Mouse (Mus musculus): ENCODE measurements around the gene Olfr657.

The Olfr657 gene

DNA sequence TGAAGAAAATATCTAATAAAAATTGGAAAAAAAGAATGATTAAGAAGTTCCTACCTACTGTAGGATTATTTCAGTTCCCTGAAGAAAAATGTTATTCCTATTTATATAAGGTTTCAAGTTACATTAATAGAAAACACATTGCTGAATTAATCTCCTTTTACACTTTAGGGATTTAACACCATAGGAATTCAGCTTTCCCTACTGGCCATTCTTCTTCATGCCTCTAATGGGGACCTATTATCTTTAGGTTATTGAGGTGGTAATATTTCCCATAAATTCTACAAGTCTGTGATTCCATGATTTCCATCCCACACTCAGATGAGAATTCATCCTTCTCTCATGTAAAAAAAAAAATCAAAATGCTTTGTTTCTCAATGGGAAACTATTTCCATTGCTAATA, at the start of gene Olfr657:
TSS of gene Olfr657 (plus strand) at position 301 of the 400 bp plus-strand sequence.
- DNase-seq (ENCODE audit: low spot score in 2 of 2), result no peak

DNA sequence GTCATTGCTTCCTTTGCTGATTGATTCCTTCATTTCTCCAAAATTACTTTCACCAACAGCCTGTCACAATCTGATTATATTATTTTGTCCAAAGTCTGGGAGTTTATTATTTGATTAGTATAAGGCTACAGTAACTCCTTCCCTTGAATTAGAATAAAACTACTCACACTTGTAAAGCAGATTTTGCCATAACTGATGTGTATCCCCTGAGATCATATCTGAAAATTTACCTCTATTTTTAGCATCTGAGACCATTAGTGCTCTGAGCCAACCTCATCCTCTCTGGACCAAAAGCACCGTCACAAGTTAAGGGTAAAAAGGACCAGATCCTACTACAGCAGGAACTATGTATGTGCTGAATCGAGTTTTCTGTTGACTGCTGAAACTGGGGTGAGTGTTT, 47.6 kb upstream of the Olfr657 start, which contains the start of gene Olfr653:
TSS of gene Olfr653 (plus strand) at position 301 of the 400 bp plus-strand sequence.
- no peak for DNase-seq (ENCODE audit: low spot score in 2 of 2)

- DNase-seq (ENCODE audit: low spot score in 2 of 2), result no peak
Measured at GRCm38 (mm10) chr7:104580846-104581245, 43.7 kb upstream of the Olfr657 start.

GRCm38 (mm10) chr7:104581429-104581828, 43.2 kb upstream of the Olfr657 start:
- DNase-seq (ENCODE audit: low spot score in 2 of 2), result no peak

GRCm38 (mm10) chr7:104586725-104587124, 37.9 kb upstream of the Olfr657 start, which contains the start of gene Olfr654:
Gene Olfr654 (plus strand): TSS chr7:104587025.
- no peak for DNase-seq (ENCODE audit: low spot score in 2 of 2)

GRCm38 (mm10) chr7:104588274-104588673, 36.3 kb upstream of the Olfr657 start:
- DNase-seq (ENCODE audit: low spot score in 2 of 2), result no peak

- DNase-seq (ENCODE audit: low spot score in 2 of 2), result no peak
Measured at GRCm38 (mm10) chr7:104601679-104602078, 22.9 kb upstream of the Olfr657 start, which contains the start of gene Olfr655. Gene Olfr655 (minus strand): TSS chr7:104601779.

GRCm38 (mm10) chr7:104603173-104603572, 21.4 kb upstream of the Olfr657 start:
- peak; percentile 14 to 54 for DNase-seq (ENCODE audit: low spot score in 2 of 2)

GRCm38 (mm10) chr7:104604727-104605126, 19.9 kb upstream of the Olfr657 start:
- DNase-seq (ENCODE audit: low spot score in 2 of 2), result no peak

DNA sequence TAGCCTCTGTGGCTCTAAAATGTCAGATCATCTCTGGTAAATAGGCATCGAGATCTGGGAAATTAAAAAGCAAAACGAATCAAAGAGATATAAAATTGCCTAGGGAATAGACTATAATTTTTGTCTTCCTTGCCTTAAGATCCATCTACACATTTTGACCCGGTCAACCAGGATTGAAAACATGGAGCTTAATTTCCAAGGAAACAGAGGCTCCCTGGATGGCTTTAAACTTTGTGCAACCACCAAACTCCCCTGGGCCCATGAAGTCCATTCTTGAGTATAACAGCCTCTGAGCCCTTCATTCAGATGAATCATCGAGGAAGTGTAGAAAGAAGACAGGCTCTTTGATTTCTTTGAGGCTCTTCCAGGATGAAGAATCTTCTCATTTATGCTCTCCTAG, 10.9 kb upstream of the Olfr657 start, which contains the start of gene Olfr656:
TSS of gene Olfr656 (plus strand) at position 301 of the 400 bp plus-strand sequence.
- DNase-seq (ENCODE audit: low spot score in 2 of 2), result no peak

DNA sequence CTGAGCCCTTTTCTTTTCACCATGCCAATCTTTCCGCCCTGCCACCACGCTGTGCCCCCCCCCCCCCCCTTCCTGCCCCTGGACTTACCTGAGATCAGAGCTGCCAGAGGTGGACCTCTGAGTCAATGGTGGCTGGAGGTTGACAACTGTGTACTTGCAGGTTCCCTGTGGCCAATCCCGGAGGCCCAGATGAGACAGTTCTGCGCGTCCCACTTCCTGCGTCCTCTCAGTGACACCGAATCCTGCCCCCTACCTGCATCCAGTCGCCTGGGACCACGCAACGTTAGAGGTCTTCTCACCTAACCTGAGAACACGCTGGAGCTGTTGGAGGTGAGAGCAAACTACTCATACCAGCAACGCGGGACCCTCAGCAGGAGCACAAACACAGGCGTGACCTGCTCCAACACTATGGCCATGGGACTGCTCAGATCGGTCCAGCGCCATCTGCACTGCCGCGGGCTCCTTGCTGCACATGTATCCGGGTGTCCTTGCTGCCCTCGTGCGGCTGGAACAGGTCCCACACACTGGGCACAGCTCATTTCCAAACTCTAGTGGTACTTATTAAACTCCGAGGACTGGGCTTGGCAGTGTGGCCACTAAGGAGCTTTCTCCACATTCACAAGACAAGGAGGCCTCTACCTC, 22.4 kb downstream of the Olfr657 start, which contains the start of gene Olfr658:
TSS of gene Olfr658 (minus strand) at position 465 of the 642 bp plus-strand sequence.
- peak in 1 of 2 experiments; percentile 5 for DNase-seq (ENCODE audit: low spot score in 2 of 2)

DNA sequence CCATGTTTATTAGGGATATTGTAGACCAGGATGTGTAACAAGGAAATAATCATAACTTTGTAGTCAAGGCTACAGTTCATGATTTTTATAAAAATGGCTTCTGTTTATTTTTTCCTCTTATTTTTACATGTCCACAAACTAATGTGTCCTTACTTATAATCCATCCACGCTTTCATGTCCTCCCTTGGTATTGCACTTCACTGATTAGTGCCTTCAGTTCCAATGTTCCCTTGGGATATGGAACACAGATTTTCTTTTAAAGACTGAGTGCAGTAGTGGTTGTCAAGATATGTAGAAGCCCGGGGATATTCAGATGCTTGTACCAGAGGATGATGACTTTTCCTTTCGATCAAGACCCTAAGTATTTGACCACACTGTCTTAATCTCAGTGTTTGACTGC, 41.9 kb downstream of the Olfr657 start, which contains the start of gene Olfr659:
TSS of gene Olfr659 (plus strand) at position 301 of the 400 bp plus-strand sequence.
- DNase-seq (ENCODE audit: low spot score in 2 of 2), result no peak

DNA sequence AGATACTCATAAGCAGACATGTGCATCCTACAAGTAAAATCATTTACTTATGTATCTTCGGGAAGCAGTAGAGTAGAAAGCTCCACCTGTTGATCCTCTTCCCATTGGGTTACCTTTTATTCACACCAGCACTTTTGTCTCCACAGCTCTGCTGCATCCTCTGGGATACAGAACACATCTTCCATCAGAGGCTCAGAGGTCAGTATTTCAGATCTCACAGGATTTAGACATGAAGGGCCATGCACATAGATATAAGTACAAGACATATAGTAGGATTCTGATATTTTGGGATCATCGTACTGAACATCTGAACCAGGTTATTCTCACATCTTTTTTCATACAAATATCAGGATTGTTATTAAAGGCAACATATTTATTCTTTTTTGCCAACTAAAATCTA, 61.6 kb downstream of the Olfr657 start, which contains the start of gene Olfr661:
TSS of gene Olfr661 (plus strand) at position 301 of the 400 bp plus-strand sequence.
- DNase-seq (ENCODE audit: low spot score in 2 of 2), result no peak
